Mouse (Mus musculus): ENCODE data around the gene Ext2. TPM values are rescaled to one million over a fixed set of nuclear protein-coding genes. Genes with fewer than 3 reads are reported as not detected.

Ext2 gene
- polyA plus RNA-seq, 1 experiment, result 11.8 TPM

DNA sequence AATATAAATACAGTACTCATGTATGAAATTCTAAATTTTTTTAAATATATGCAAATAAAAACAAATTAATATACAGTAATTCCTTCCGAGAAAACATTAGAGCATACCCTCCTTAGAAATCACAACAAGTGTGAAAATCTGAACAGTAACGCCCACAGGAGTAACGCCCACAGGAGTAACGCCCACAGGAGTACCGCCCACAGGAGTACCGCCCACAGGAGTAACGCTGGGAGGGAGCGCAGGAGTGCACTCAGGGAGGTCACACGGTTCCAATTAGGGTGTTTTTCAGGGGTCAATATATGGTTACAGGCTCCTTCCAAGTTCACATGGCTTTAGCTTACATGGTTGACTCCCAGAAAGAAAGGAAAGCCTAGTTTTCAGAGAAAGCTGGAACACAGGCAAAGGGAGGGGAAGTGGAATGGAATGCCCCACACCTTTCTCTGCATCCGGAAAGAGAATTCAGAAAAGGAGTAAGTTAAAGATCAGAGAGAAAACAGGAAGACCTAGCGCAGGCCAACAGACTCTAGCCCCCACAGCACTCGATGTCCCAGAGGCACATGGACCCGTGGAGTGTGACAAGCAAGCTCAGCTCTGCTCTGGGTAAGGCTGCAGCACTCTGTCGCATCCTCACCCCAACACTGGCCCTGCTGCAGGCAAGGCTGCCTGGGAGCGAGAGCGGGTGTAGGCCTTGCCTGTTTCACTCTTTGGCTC, 50.2 kb downstream of the Ext2 start:
- peaks cover 49% of the 10 kb centered on the region for H3K4me1 ChIP-seq
- H3K36me3 ChIP-seq (replicated peaks; ENCODE audit: low read length), result peaks cover 75% of the 10 kb centered on the region
- TF ChIP-seq FLI1 (IDR thresholded peaks at IDR 0.05; ENCODE audit: low read length) (no peak), GATA1 (IDR thresholded peaks at IDR 0.05; ENCODE audit: borderline replicate concordance, low read length) (no peak)
- no peaks in the 10 kb centered on the region for H3K9me3 ChIP-seq
- H3K4me3 ChIP-seq (replicated peaks), result no peak overlapping the region
- H3K27me3 ChIP-seq (replicated peaks), result no peaks in the 10 kb centered on the region

DNA sequence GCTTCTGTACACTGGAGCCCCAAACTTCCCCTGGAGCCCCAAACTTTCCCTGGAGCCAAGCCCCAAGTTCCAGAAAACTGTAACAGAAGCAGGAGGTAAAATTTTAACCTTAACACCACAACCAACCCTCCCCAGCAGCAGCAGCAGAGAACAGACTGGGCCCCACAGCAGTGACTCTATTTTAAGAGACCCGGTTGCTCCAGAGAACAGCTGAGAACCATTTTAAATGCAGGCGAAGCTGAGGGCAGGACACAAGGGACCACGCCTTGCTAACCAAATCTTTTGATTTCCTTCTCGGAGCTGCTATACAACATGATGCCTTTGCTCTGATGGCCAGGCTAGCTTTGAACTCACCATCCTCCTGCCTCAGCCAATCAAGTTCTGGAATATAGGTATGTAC, 51.5 kb downstream of the Ext2 start:
- no peak for TF ChIP-seq GATA1 (IDR thresholded peaks at IDR 0.05; ENCODE audit: borderline replicate concordance, low read length)
- no peak for TF ChIP-seq FLI1 (IDR thresholded peaks at IDR 0.05; ENCODE audit: low read length)
- H3K4me1 ChIP-seq, result peaks cover 39% of the 10 kb centered on the region
- peaks cover 83% of the 10 kb centered on the region for H3K36me3 ChIP-seq (replicated peaks; ENCODE audit: low read length)
- no peaks in the 10 kb centered on the region for H3K9me3 ChIP-seq
- H3K27me3 ChIP-seq (replicated peaks), result no peaks in the 10 kb centered on the region
- no peak overlapping the region for H3K4me3 ChIP-seq (replicated peaks)

DNA sequence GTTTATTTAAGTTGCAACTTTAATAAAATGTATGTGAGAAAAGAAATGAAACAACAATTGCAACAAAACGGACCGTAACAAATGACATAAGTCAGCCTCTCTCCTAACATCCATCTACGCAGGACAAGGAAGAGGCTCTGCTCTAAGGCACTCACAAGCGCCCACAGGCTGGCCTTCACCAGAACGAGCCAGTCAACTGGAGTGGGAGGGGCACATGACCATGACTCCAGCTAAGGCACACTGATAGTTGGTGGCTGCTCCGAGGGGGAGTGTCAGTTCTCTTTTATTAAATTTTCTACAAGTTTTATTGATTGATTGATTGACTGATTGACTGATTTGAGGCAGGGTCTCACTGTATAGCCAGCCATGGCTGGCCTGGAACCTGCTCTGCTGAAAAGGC, 52.5 kb downstream of the Ext2 start:
- Histone ChIP-seq H3K36me3 (replicated peaks; ENCODE audit: low read length) (peaks cover 83% of the 10 kb centered on the region), H3K9me3 (no peaks in the 10 kb centered on the region), H3K27me3 (replicated peaks) (no peaks in the 10 kb centered on the region), H3K4me1 (peaks cover 39% of the 10 kb centered on the region), H3K4me3 (replicated peaks) (no peak overlapping the region)
- TF ChIP-seq FLI1 (IDR thresholded peaks at IDR 0.05; ENCODE audit: low read length) (no peak), GATA1 (IDR thresholded peaks at IDR 0.05; ENCODE audit: borderline replicate concordance, low read length) (no peak)

- Histone ChIP-seq H3K4me3 (replicated peaks) (no peak overlapping the region), H3K27me3 (replicated peaks) (no peaks in the 10 kb centered on the region), H3K36me3 (replicated peaks; ENCODE audit: low read length) (peaks cover 79% of the 10 kb centered on the region), H3K9me3 (no peaks in the 10 kb centered on the region), H3K4me1 (peaks cover 46% of the 10 kb centered on the region)
- no peak for TF ChIP-seq GATA1 (IDR thresholded peaks at IDR 0.05; ENCODE audit: borderline replicate concordance, low read length)
- TF ChIP-seq FLI1 (IDR thresholded peaks at IDR 0.05; ENCODE audit: low read length), result no peak
Observed at GRCm38 (mm10) chr2:93765721-93766120, 56.6 kb downstream of the Ext2 start.

GRCm38 (mm10) chr2:93764211-93764610, 58.2 kb downstream of the Ext2 start:
- peaks cover 56% of the 10 kb centered on the region for H3K4me1 ChIP-seq
- H3K4me3 ChIP-seq (replicated peaks), result no peak overlapping the region
- TF ChIP-seq FLI1 (IDR thresholded peaks at IDR 0.05; ENCODE audit: low read length), result no peak
- TF ChIP-seq GATA1 (IDR thresholded peaks at IDR 0.05; ENCODE audit: borderline replicate concordance, low read length), result no peak
- H3K9me3 ChIP-seq, result no peaks in the 10 kb centered on the region
- H3K36me3 ChIP-seq (replicated peaks; ENCODE audit: low read length), result peaks cover 79% of the 10 kb centered on the region
- H3K27me3 ChIP-seq (replicated peaks), result no peaks in the 10 kb centered on the region

DNA sequence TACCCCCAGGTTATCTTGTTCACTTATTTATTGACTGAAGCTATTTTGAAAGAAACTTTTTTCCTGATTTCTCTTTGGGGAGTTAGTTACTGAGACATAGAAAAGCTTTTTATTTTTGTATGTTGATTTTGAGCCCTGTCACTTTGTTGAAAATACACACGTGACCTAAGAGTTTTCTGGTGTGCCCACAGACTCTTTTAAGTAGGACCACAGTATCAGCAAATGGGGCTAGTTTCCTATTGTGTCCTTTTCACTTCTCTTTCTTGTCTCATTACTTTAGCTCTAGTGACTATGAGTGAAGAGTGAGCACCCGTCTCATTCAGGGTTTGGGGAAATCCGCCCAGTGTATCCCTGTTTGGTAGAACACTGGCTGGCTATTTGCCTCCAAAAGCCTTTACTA, 62.0 kb downstream of the Ext2 start:
- Histone ChIP-seq H3K27me3 (replicated peaks) (no peaks in the 10 kb centered on the region), H3K4me3 (replicated peaks) (no peak overlapping the region), H3K4me1 (peaks cover 77% of the 10 kb centered on the region), H3K36me3 (replicated peaks; ENCODE audit: low read length) (peaks cover 54% of the 10 kb centered on the region), H3K9me3 (no peaks in the 10 kb centered on the region)
- TF ChIP-seq FLI1 (IDR thresholded peaks at IDR 0.05; ENCODE audit: low read length) (no peak), GATA1 (IDR thresholded peaks at IDR 0.05; ENCODE audit: borderline replicate concordance, low read length) (no peak)

DNA sequence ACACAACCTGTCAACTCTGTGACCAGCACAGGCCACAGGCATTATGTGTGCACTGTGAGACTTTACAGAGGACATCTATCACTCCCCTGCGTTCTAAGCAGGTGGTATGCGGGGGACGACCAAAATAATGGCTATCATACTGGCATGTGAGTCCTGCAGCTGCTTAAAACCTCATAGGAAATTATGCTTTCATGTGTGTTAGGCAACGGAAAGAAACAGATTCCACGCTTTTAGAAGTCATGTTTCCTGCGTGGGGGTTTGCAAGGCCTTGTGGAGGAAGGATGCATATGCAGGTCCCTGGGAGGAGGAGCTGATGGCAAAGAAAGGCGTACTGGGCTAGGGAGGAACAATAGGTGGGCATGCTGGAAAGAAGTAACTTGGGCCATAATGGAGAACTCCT, 63.2 kb downstream of the Ext2 start:
- no peak for TF ChIP-seq GATA1 (IDR thresholded peaks at IDR 0.05; ENCODE audit: borderline replicate concordance, low read length)
- no peak for TF ChIP-seq FLI1 (IDR thresholded peaks at IDR 0.05; ENCODE audit: low read length)
- H3K4me3 ChIP-seq (replicated peaks), result no peak overlapping the region
- no peaks in the 10 kb centered on the region for H3K27me3 ChIP-seq (replicated peaks)
- no peaks in the 10 kb centered on the region for H3K9me3 ChIP-seq
- peaks cover 45% of the 10 kb centered on the region for H3K36me3 ChIP-seq (replicated peaks; ENCODE audit: low read length)
- peaks cover 74% of the 10 kb centered on the region for H3K4me1 ChIP-seq

GRCm38 (mm10) chr2:93758298-93758697, 64.1 kb downstream of the Ext2 start:
- no peak overlapping the region for H3K4me3 ChIP-seq (replicated peaks)
- H3K36me3 ChIP-seq (replicated peaks; ENCODE audit: low read length), result peaks cover 45% of the 10 kb centered on the region
- H3K9me3 ChIP-seq, result no peaks in the 10 kb centered on the region
- H3K27me3 ChIP-seq (replicated peaks), result no peaks in the 10 kb centered on the region
- TF ChIP-seq FLI1 (IDR thresholded peaks at IDR 0.05; ENCODE audit: low read length) (no peak), GATA1 (IDR thresholded peaks at IDR 0.05; ENCODE audit: borderline replicate concordance, low read length) (no peak)
- peaks cover 76% of the 10 kb centered on the region for H3K4me1 ChIP-seq

GRCm38 (mm10) chr2:93754366-93754765, 68.0 kb downstream of the Ext2 start:
- Histone ChIP-seq H3K36me3 (replicated peaks; ENCODE audit: low read length) (peaks cover 16% of the 10 kb centered on the region), H3K27me3 (replicated peaks) (no peaks in the 10 kb centered on the region), H3K4me3 (replicated peaks) (no peak overlapping the region), H3K4me1 (peaks cover 43% of the 10 kb centered on the region), H3K9me3 (no peaks in the 10 kb centered on the region)
- TF ChIP-seq FLI1 (IDR thresholded peaks at IDR 0.05; ENCODE audit: low read length), result no peak
- TF ChIP-seq GATA1 (IDR thresholded peaks at IDR 0.05; ENCODE audit: borderline replicate concordance, low read length), result no peak

DNA sequence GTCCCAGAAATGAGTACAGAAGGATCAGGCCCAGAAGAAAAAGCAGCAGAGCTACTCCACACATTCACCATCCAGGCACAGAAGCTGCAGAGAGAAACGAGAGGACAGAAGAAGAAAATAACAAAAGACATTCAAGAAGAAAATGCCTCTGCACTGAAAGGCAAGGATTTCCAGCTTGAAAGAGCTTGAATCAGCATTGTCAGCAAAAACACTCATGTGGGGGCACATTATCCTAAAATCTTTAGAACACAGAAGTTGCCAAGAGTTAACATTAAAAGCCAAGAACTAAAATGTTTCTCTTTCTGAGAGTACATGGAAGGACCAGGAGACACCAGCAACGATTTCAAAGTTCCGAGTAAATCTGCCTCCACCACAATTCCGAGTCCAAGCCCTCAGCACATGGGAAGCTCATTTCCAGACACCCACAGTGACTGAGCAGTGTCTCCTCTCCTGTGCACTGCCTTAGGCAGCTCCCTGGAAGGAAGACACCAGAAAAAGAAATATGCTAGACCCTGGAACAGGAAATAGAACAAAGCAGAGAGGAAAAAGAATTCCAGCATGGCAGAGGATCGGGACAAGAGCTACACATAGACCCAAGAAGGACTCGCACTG, 69.1 kb downstream of the Ext2 start:
- Histone ChIP-seq H3K9me3 (no peaks in the 10 kb centered on the region), H3K36me3 (replicated peaks; ENCODE audit: low read length) (peaks cover 12% of the 10 kb centered on the region), H3K27me3 (replicated peaks) (no peaks in the 10 kb centered on the region), H3K4me1 (peaks cover 34% of the 10 kb centered on the region), H3K4me3 (replicated peaks) (no peak overlapping the region)
- TF ChIP-seq FLI1 (IDR thresholded peaks at IDR 0.05; ENCODE audit: low read length), result no peak
- TF ChIP-seq GATA1 (IDR thresholded peaks at IDR 0.05; ENCODE audit: borderline replicate concordance, low read length), result no peak

Data from megakaryocyte, embryonic 14.5 days (primary cell).